Mouse (Mus musculus) forebrain, postnatal 0 days (tissue): ENCODE data around the gene Pef1. TPM values are rescaled to one million over a fixed set of nuclear protein-coding genes. Genes with fewer than 3 reads are reported as not detected.

Experiments used
- ATAC-seq: fragments of 200-750 bp; cut with Nextera tagmentation; 2 replicates; pipeline ENCODE4 v1.8.0; 2017; ENCODE audit warnings: mild to moderate bottlenecking, moderate library complexity
- DNase-seq: peaks from one replicate; pipeline ENCODE4 v3.0.0-alpha.2; 2015
- H3K27ac ChIP-seq: fragments of 300-500 bp; sonication (generic); 2 replicates; pipeline ENCODE4 v1.5.1; 2014; ENCODE audit warnings: low read depth, mild to moderate bottlenecking, antibody characterized with exemption, low read length, moderate library complexity, mixed read lengths
- H3K27me3 ChIP-seq: fragments of 300-500 bp; sonication (generic); 2 replicates; pipeline ENCODE4 v1.6.1; 2014; ENCODE audit warnings: mild to moderate bottlenecking, low read length, mixed read lengths; ENCODE audit not compliant: insufficient read depth
- H3K36me3 ChIP-seq: fragments of 300-500 bp; sonication (generic); 2 replicates; pipeline ENCODE4 v1.6.1; 2014; ENCODE audit warnings: mild to moderate bottlenecking, moderate library complexity; ENCODE audit not compliant: insufficient read depth
- H3K4me1 ChIP-seq: fragments of 300-500 bp; sonication (generic); 2 replicates; pipeline ENCODE4 v1.6.1; 2014; ENCODE audit warnings: antibody characterized with exemption; ENCODE audit not compliant: insufficient read depth
- H3K4me2 ChIP-seq: fragments of 300-500 bp; sonication (generic); 2 replicates; pipeline ENCODE4 v1.6.1; 2014; ENCODE audit warnings: low read depth, mild to moderate bottlenecking, moderate library complexity
- H3K4me3 ChIP-seq: fragments of 300-500 bp; sonication (generic); 2 replicates; pipeline ENCODE4 v1.5.1; 2014; ENCODE audit warnings: low read depth, low read length, mixed read lengths
- H3K9ac ChIP-seq: fragments of 300-500 bp; sonication (generic); 2 replicates; pipeline ENCODE4 v1.6.1; 2014; ENCODE audit warnings: mild to moderate bottlenecking
- H3K9me3 ChIP-seq: fragments of 300-500 bp; sonication (generic); 2 replicates; pipeline ENCODE4 v1.6.1; 2016; ENCODE audit warnings: low read length
- CTCF ChIP-seq: sonication (generic); IDR thresholded peaks from 2 replicates; pipeline ENCODE4 v1.5.1; 2016; ENCODE audit warnings: antibody characterized with exemption, control low read depth, low read depth
- WGBS: fragments of 180-500 bp; shearing (Covaris S2); extraction: QIAGEN DNeasy Blood & Tissue Kit; methylation state at CpG from one replicate; pipeline ENCODE4 v1.1.7; 2014; 5-methylcytosine and 5-hydroxymethylcytosine counted together
- polyA plus RNA-seq: library from polyadenylated mRNA; unstranded; fragments of >200 nt; fragmentation: Nextera tagmentation; extraction: Ambion mirVana; gene quantifications from 2 replicates; pipeline ENCODE4 v1.2.1, GENCODE M21; 2015
- total RNA-seq: library from RNA; depleted of rRNA; stranded (reverse); fragments of >200 nt; gene quantifications from 2 replicates; pipeline ENCODE4 v1.2.3, GENCODE M21; 2014

Pef1 gene
- total and polyA plus RNA-seq, 2 experiments from 2014 or later: 51.6 to 58.5 TPM

GRCm38 (mm10) chr4:130087293-130087692 is 15.1 kb upstream of the Pef1 start:
- no peaks in the 10 kb centered on the region for H3K4me1 ChIP-seq

GRCm38 (mm10) chr4:130095137-130095536 is 7.2 kb upstream of the Pef1 start:
- Histone ChIP-seq H3K4me3 (no peak overlapping the region), H3K27ac (no peak overlapping the region), H3K9me3 (no peaks in the 10 kb centered on the region), H3K4me1 (no peaks in the 10 kb centered on the region), H3K4me2 (no peak overlapping the region), H3K36me3 (no peaks in the 10 kb centered on the region), H3K27me3 (no peaks in the 10 kb centered on the region), H3K9ac (no peak overlapping the region)
- 40% methylated on average over 3 of the region's 3 CpGs for WGBS
- ATAC-seq: no peak
- no peak for TF ChIP-seq CTCF
- no peak for DNase-seq

More at GRCm38 (mm10) chr4:130087293-130087692, 15.1 kb upstream of the Pef1 start:
- DNase-seq: peak; percentile 92
- H3K4me2 ChIP-seq: no peak overlapping the region
- no peaks in the 10 kb centered on the region for H3K36me3 ChIP-seq
- H3K27ac ChIP-seq: no peak overlapping the region
- no peaks in the 10 kb centered on the region for H3K9me3 ChIP-seq
- peak; percentile 100 for TF ChIP-seq CTCF
- peak; percentile 73 for ATAC-seq
- no peak overlapping the region for H3K4me3 ChIP-seq
- H3K9ac ChIP-seq: no peak overlapping the region
- peaks cover 6% of the 10 kb centered on the region; the same call in 1 of the 2 replicates for H3K27me3 ChIP-seq
- WGBS: 11% methylated on average over 7 of the region's 7 CpGs

- TF ChIP-seq CTCF: no peak
- H3K27ac ChIP-seq: no peak overlapping the region
- no peak overlapping the region for H3K9ac ChIP-seq
- DNase-seq (no peak), ATAC-seq (no peak)
- 22% methylated on average over 8 of the region's 8 CpGs for WGBS
- H3K36me3 ChIP-seq: no peaks in the 10 kb centered on the region
- no peak overlapping the region for H3K4me2 ChIP-seq
- H3K27me3 ChIP-seq: no peaks in the 10 kb centered on the region
- peaks cover 4% of the 10 kb centered on the region; the same call in 1 of the 2 replicates for H3K4me1 ChIP-seq
- H3K9me3 ChIP-seq: no peaks in the 10 kb centered on the region
- no peak overlapping the region for H3K4me3 ChIP-seq
Observed at GRCm38 (mm10) chr4:130101183-130101582, 1.2 kb upstream of the Pef1 start.

GRCm38 (mm10) chr4:130103632-130104031 is 1.3 kb downstream of the Pef1 start:
- Histone ChIP-seq H3K9ac (no peak overlapping the region), H3K4me2 (no peak overlapping the region), H3K36me3 (no peaks in the 10 kb centered on the region), H3K4me1 (peaks cover 4% of the 10 kb centered on the region; the same call in 1 of the 2 replicates), H3K27me3 (no peaks in the 10 kb centered on the region), H3K4me3 (no peak overlapping the region), H3K9me3 (no peaks in the 10 kb centered on the region), H3K27ac (no peak overlapping the region)
- ATAC-seq (no peak), DNase-seq (no peak)
- peak; percentile 30 for TF ChIP-seq CTCF
- WGBS: 83% methylated on average over 12 of the region's 12 CpGs

- no peak for TF ChIP-seq CTCF
Observed at GRCm38 (mm10) chr4:130104584-130104983, 2.2 kb downstream of the Pef1 start.

GRCm38 (mm10) chr4:130107065-130107443 is 4.7 kb downstream of the Pef1 start:
- Histone ChIP-seq H3K9ac (0 out of 2 replicates have a peak overlapping the region, but pooled peaks have one; percentile 67), H3K27ac (peak overlapping the region; percentile 69), H3K4me1 (0 out of 2 replicates have a peak, but pooled peaks cover 2% of the 10 kb centered on the region), H3K4me2 (peak overlapping the region; percentile 31), H3K9me3 (no peaks in the 10 kb centered on the region), H3K4me3 (peak overlapping the region; percentile 62), H3K36me3 (no peaks in the 10 kb centered on the region), H3K27me3 (no peaks in the 10 kb centered on the region)
- WGBS: 10% methylated on average over 14 of the region's 14 CpGs
- ATAC-seq: peak; percentile 78
- TF ChIP-seq CTCF: no peak
- DNase-seq: no peak

More at GRCm38 (mm10) chr4:130104584-130104983, 2.2 kb downstream of the Pef1 start:
- no peaks in the 10 kb centered on the region for H3K36me3 ChIP-seq
- no peak overlapping the region for H3K4me2 ChIP-seq
- ATAC-seq: no peak
- H3K9me3 ChIP-seq: no peaks in the 10 kb centered on the region
- no peak overlapping the region for H3K4me3 ChIP-seq
- no peaks in the 10 kb centered on the region for H3K27me3 ChIP-seq
- no peak overlapping the region for H3K27ac ChIP-seq
- no peak overlapping the region for H3K9ac ChIP-seq
- peaks cover 4% of the 10 kb centered on the region; the same call in 1 of the 2 replicates for H3K4me1 ChIP-seq
- DNase-seq: no peak
- 86% methylated on average over 4 of the region's 4 CpGs for WGBS

GRCm38 (mm10) chr4:130107444-130108131 is 5.2 kb downstream of the Pef1 start:
- Histone ChIP-seq H3K27ac (peak overlapping the region; percentile 69), H3K4me1 (no peaks in the 10 kb centered on the region), H3K9me3 (no peaks in the 10 kb centered on the region), H3K36me3 (no peaks in the 10 kb centered on the region), H3K27me3 (no peaks in the 10 kb centered on the region), H3K4me3 (peak overlapping the region; percentile 62), H3K4me2 (peak overlapping the region; percentile 52), H3K9ac (peak overlapping the region; percentile 67)
- ATAC-seq (peak; percentile 98), DNase-seq (peak; percentile 100)
- 2% methylated on average over 39 of the region's 39 CpGs for WGBS
- no peak for TF ChIP-seq CTCF
